Mouse (Mus musculus) brown adipose tissue, adult 24 weeks (tissue): Measurements from ENCODE around the gene Prr5. TPM values are rescaled to one million over a fixed set of nuclear protein-coding genes. Genes with fewer than 3 reads are reported as not detected.

ENCODE experiments used
- H3K27ac ChIP-seq: fragments of 200-500 bp; replicated peaks from 2 replicates; pipeline ENCODE4 v1.5.1; 2012; ENCODE audit warnings: low read depth, mild to moderate bottlenecking, low read length
- H3K4me1 ChIP-seq: fragments of 200-500 bp; 2 replicates; pipeline ENCODE4 v1.6.1; 2012; ENCODE audit warnings: low read length, mixed read lengths; ENCODE audit not compliant: control insufficient read depth, insufficient read depth, insufficient read length
- H3K4me3 ChIP-seq: fragments of 200-500 bp; 2 replicates; pipeline ENCODE4 v1.5.1; 2012; ENCODE audit warnings: low read depth, mild to moderate bottlenecking, low read length, moderate library complexity; ENCODE audit not compliant: insufficient read depth
- polyA plus RNA-seq: library from polyadenylated mRNA; stranded (reverse); fragments of >200 nt; gene quantifications from 2 replicates; pipeline ENCODE4 v1.2.4, GENCODE M21; 2012; ENCODE audit not compliant: missing spikeins, insufficient read depth, insufficient read length

Gene Prr5
- polyA plus RNA-seq, 1 experiment, result 4.4 TPM

- no peak overlapping the region for H3K27ac ChIP-seq
- peaks cover 11% of the 10 kb centered on the region; the same call in 1 of the 2 replicates for H3K4me1 ChIP-seq
- peak overlapping the region; percentile 76 for H3K4me3 ChIP-seq
Observed at GRCm38 (mm10) chr15:84681455-84682193, 12.2 kb downstream of the Prr5 start.

- H3K4me3 ChIP-seq, result peak overlapping the region; percentile 76
- no peak overlapping the region for H3K27ac ChIP-seq
- peaks cover 11% of the 10 kb centered on the region; the same call in 1 of the 2 replicates for H3K4me1 ChIP-seq
Observed at GRCm38 (mm10) chr15:84682206-84682605, 12.8 kb downstream of the Prr5 start.

- H3K4me1 ChIP-seq, result peaks cover 11% of the 10 kb centered on the region; the same call in 1 of the 2 replicates
- H3K4me3 ChIP-seq, result peak overlapping the region; percentile 15; the same call in 1 of the 2 replicates
- no peak overlapping the region for H3K27ac ChIP-seq
Observed at GRCm38 (mm10) chr15:84682821-84683220, 13.4 kb downstream of the Prr5 start.

GRCm38 (mm10) chr15:84684520-84684919, 15.1 kb downstream of the Prr5 start:
- Histone ChIP-seq H3K4me1 (peaks cover 14% of the 10 kb centered on the region; the same call in 1 of the 2 replicates), H3K27ac (no peak overlapping the region), H3K4me3 (no peak overlapping the region)

GRCm38 (mm10) chr15:84685417-84685816, 16.0 kb downstream of the Prr5 start:
- no peak overlapping the region for H3K4me3 ChIP-seq
- H3K4me1 ChIP-seq, result peaks cover 12% of the 10 kb centered on the region; the same call in 1 of the 2 replicates
- H3K27ac ChIP-seq, result no peak overlapping the region

- Histone ChIP-seq H3K27ac (peak overlapping the region; percentile 57), H3K4me1 (peaks cover 12% of the 10 kb centered on the region; the same call in 1 of the 2 replicates), H3K4me3 (no peak overlapping the region)
Observed at GRCm38 (mm10) chr15:84687904-84688303, 18.5 kb downstream of the Prr5 start.

GRCm38 (mm10) chr15:84689356-84689755, 19.9 kb downstream of the Prr5 start:
- Histone ChIP-seq H3K4me3 (no peak overlapping the region), H3K4me1 (peaks cover 12% of the 10 kb centered on the region; the same call in 1 of the 2 replicates), H3K27ac (no peak overlapping the region)

- Histone ChIP-seq H3K4me1 (peaks cover 8% of the 10 kb centered on the region; the same call in 1 of the 2 replicates), H3K27ac (no peak overlapping the region), H3K4me3 (no peak overlapping the region)
Observed at GRCm38 (mm10) chr15:84691513-84691912, 22.1 kb downstream of the Prr5 start.

GRCm38 (mm10) chr15:84692645-84693044, 23.2 kb downstream of the Prr5 start:
- Histone ChIP-seq H3K4me3 (no peak overlapping the region), H3K27ac (peak overlapping the region; percentile 24), H3K4me1 (peaks cover 13% of the 10 kb centered on the region)

- Histone ChIP-seq H3K4me1 (peaks cover 14% of the 10 kb centered on the region), H3K27ac (no peak overlapping the region), H3K4me3 (no peak overlapping the region)
Observed at GRCm38 (mm10) chr15:84696021-84696420, 26.6 kb downstream of the Prr5 start.

GRCm38 (mm10) chr15:84697611-84698011, 28.2 kb downstream of the Prr5 start:
- H3K4me1 ChIP-seq, result peaks cover 10% of the 10 kb centered on the region
- peak overlapping the region; percentile 23 for H3K27ac ChIP-seq
- no peak overlapping the region for H3K4me3 ChIP-seq

GRCm38 (mm10) chr15:84698189-84698588, 28.8 kb downstream of the Prr5 start:
- Histone ChIP-seq H3K4me1 (peaks cover 10% of the 10 kb centered on the region), H3K4me3 (no peak overlapping the region), H3K27ac (no peak overlapping the region; the same call in 1 of the 2 replicates)

- Histone ChIP-seq H3K4me1 (peaks cover 10% of the 10 kb centered on the region), H3K27ac (no peak overlapping the region), H3K4me3 (no peak overlapping the region)
Observed at GRCm38 (mm10) chr15:84700147-84700794, 30.9 kb downstream of the Prr5 start.

GRCm38 (mm10) chr15:84701947-84702346, 32.5 kb downstream of the Prr5 start:
- Histone ChIP-seq H3K4me1 (peaks cover 9% of the 10 kb centered on the region), H3K27ac (no peak overlapping the region), H3K4me3 (no peak overlapping the region)

GRCm38 (mm10) chr15:84702391-84703345, 33.2 kb downstream of the Prr5 start:
- peaks cover 4% of the 10 kb centered on the region; the same call in 1 of the 2 replicates for H3K4me1 ChIP-seq
- H3K4me3 ChIP-seq, result no peak overlapping the region
- no peak overlapping the region for H3K27ac ChIP-seq
